Mouse (Mus musculus): ENCODE results near the gene Pms2.

Gene Pms2

GRCm38 (mm10) chr5:143909417-143910400, at the start of gene Pms2, which contains the start of gene Aimp2:
Gene Pms2, plus strand, starts transcription at chr5:143909964.
Gene Aimp2, minus strand, starts transcription at chr5:143909847.
- DNase-seq (ENCODE audit: low read depth) = peak; percentile 99

GRCm38 (mm10) chr5:143871547-143872169, 38.1 kb upstream of the Pms2 start:
- DNase-seq (ENCODE audit: low read depth) = no peak

GRCm38 (mm10) chr5:143874571-143874970, 35.2 kb upstream of the Pms2 start:
- no peak for DNase-seq (ENCODE audit: low read depth)

- DNase-seq (ENCODE audit: low read depth) = no peak
Observed at GRCm38 (mm10) chr5:143885274-143885673, 24.5 kb upstream of the Pms2 start.

- DNase-seq (ENCODE audit: low read depth) = no peak
Observed at GRCm38 (mm10) chr5:143890741-143891140, 19.0 kb upstream of the Pms2 start.

GRCm38 (mm10) chr5:143892255-143892886, 17.4 kb upstream of the Pms2 start:
- no peak for DNase-seq (ENCODE audit: low read depth)

- DNase-seq (ENCODE audit: low read depth) = peak; percentile 97
Observed at GRCm38 (mm10) chr5:143893396-143893795, 16.4 kb upstream of the Pms2 start.

GRCm38 (mm10) chr5:143897635-143898330, 12.0 kb upstream of the Pms2 start, which contains the start of gene Ankrd61:
Gene Ankrd61, minus strand, starts transcription at chr5:143897685.
- no peak for DNase-seq (ENCODE audit: low read depth)

- DNase-seq (ENCODE audit: low read depth) = no peak
Observed at GRCm38 (mm10) chr5:143902111-143902510, 7.7 kb upstream of the Pms2 start.

GRCm38 (mm10) chr5:143903813-143904212, 6.0 kb upstream of the Pms2 start:
- no peak for DNase-seq (ENCODE audit: low read depth)

- DNase-seq (ENCODE audit: low read depth) = peak; percentile 33
Observed at GRCm38 (mm10) chr5:143906429-143906828, 3.3 kb upstream of the Pms2 start.

GRCm38 (mm10) chr5:143908926-143909325, 838 bp upstream of the Pms2 start:
- DNase-seq (ENCODE audit: low read depth) = no peak

- DNase-seq (ENCODE audit: low read depth) = no peak
Observed at GRCm38 (mm10) chr5:143916221-143916620, 6.5 kb downstream of the Pms2 start.

GRCm38 (mm10) chr5:143917418-143917817, 7.7 kb downstream of the Pms2 start:
- peak; percentile 82 for DNase-seq (ENCODE audit: low read depth)

GRCm38 (mm10) chr5:143918120-143918519, 8.4 kb downstream of the Pms2 start:
- no peak for DNase-seq (ENCODE audit: low read depth)

- no peak for DNase-seq (ENCODE audit: low read depth)
Observed at GRCm38 (mm10) chr5:143924781-143925452, 15.2 kb downstream of the Pms2 start.

- DNase-seq (ENCODE audit: low read depth) = no peak
Observed at GRCm38 (mm10) chr5:143927875-143928274, 18.1 kb downstream of the Pms2 start, which contains the start of gene Gm42421. Gene Gm42421, plus strand, starts transcription at chr5:143928175.

GRCm38 (mm10) chr5:143929291-143929690, 19.5 kb downstream of the Pms2 start:
- no peak for DNase-seq (ENCODE audit: low read depth)

GRCm38 (mm10) chr5:143930656-143931055, 20.9 kb downstream of the Pms2 start:
- DNase-seq (ENCODE audit: low read depth) = no peak

GRCm38 (mm10) chr5:143931863-143932580, 22.3 kb downstream of the Pms2 start:
- DNase-seq (ENCODE audit: low read depth) = no peak

All from 416B (cell line).